Mouse (Mus musculus) lung, postnatal 0 days (tissue): Measurements from ENCODE around the gene Ss18l2. TPM values are rescaled to one million over a fixed set of nuclear protein-coding genes. Genes with fewer than 3 reads are reported as not detected.

Experiments used
- ATAC-seq: fragments of 200-750 bp; cut with Nextera tagmentation; 2 replicates; pipeline ENCODE4 v1.8.0; 2017; ENCODE audit warnings: moderate library complexity
- DNase-seq: peaks from one replicate; pipeline ENCODE4 v3.0.0-alpha.2; 2016; ENCODE audit warnings: low spot score
- H3K27ac ChIP-seq: fragments of 300-500 bp; sonication (generic); 2 replicates; pipeline ENCODE4 v1.5.1; 2014; ENCODE audit warnings: antibody characterized with exemption, mild to moderate bottlenecking, low read length, mixed read lengths
- H3K27me3 ChIP-seq: fragments of 300-500 bp; sonication (generic); replicated peaks from 2 replicates; pipeline ENCODE4 v1.6.1; 2014; ENCODE audit warnings: low read length, mixed read lengths; ENCODE audit not compliant: insufficient read depth
- H3K36me3 ChIP-seq: fragments of 300-500 bp; sonication (generic); 2 replicates; pipeline ENCODE4 v1.6.1; 2014; ENCODE audit warnings: low read length, mixed read lengths; ENCODE audit not compliant: insufficient read depth
- H3K4me1 ChIP-seq: fragments of 300-500 bp; sonication (generic); 2 replicates; pipeline ENCODE4 v1.6.1; 2014; ENCODE audit warnings: antibody characterized with exemption, low read depth, low read length, mixed read lengths; ENCODE audit not compliant: insufficient read depth
- H3K4me2 ChIP-seq: fragments of 300-500 bp; sonication (generic); replicated peaks from 2 replicates; pipeline ENCODE4 v1.6.1; 2014; ENCODE audit warnings: low read depth, mild to moderate bottlenecking, low read length, moderate library complexity, mixed read lengths
- H3K4me3 ChIP-seq: fragments of 300-500 bp; sonication (generic); 2 replicates; pipeline ENCODE4 v1.5.1; 2014; ENCODE audit warnings: low read depth, low read length
- H3K9ac ChIP-seq: fragments of 300-500 bp; sonication (generic); replicated peaks from 2 replicates; pipeline ENCODE4 v1.6.1; 2014; ENCODE audit warnings: low read depth, mild to moderate bottlenecking
- H3K9me3 ChIP-seq: fragments of 300-500 bp; sonication (generic); 2 replicates; pipeline ENCODE4 v1.6.1; 2016; ENCODE audit warnings: low read length, mixed read lengths
- CTCF ChIP-seq: IDR thresholded peaks from 2 replicates; pipeline ENCODE4 v1.5.1; 2016; ENCODE audit warnings: antibody characterized with exemption, mild to moderate bottlenecking
- EP300 ChIP-seq: IDR thresholded peaks from 2 replicates; pipeline ENCODE4 v1.6.1; 2016; ENCODE audit warnings: antibody characterized with exemption, mild to moderate bottlenecking, control low read depth
- WGBS: fragments of 180-500 bp; shearing (Covaris S2); extraction: QIAGEN DNeasy Blood & Tissue Kit; methylation state at CpG from one replicate; pipeline ENCODE4 v1.1.7; 2014; 5-methylcytosine and 5-hydroxymethylcytosine counted together
- polyA plus RNA-seq: library from polyadenylated mRNA; unstranded; fragments of >200 nt; fragmentation: Nextera tagmentation; extraction: Ambion mirVana; gene quantifications from 2 replicates; pipeline ENCODE4 v1.2.1, GENCODE M21; 2015

Ss18l2 gene
- polyA plus RNA-seq, 1 experiment from 2014 or later, result 104 TPM

GRCm38 (mm10) chr9:121671300-121671699 lies 38.8 kb upstream of the Ss18l2 start:
- WGBS, result 22% methylated on average over 7 of the region's 7 CpGs
- ATAC-seq, result peak; percentile 43

GRCm38 (mm10) chr9:121672311-121672710 lies 37.8 kb upstream of the Ss18l2 start:
- Histone ChIP-seq H3K4me3 (no peak overlapping the region), H3K4me2 (no peak overlapping the region), H3K36me3 (no peaks in the 10 kb centered on the region), H3K4me1 (peaks cover 7% of the 10 kb centered on the region), H3K27ac (no peak overlapping the region), H3K27me3 (peaks cover 25% of the 10 kb centered on the region), H3K9me3 (no peaks in the 10 kb centered on the region), H3K9ac (no peak overlapping the region)
- peak; percentile 56 for DNase-seq
- TF ChIP-seq CTCF (no peak), EP300 (peak; percentile 33)
- 40% methylated on average over 5 of the region's 5 CpGs for WGBS
- 0 out of 2 replicates have a peak, but pooled peaks have one; percentile 25 for ATAC-seq

More at GRCm38 (mm10) chr9:121671300-121671699, 38.8 kb upstream of the Ss18l2 start:
- H3K36me3 ChIP-seq, result no peaks in the 10 kb centered on the region
- DNase-seq, result peak; percentile 83
- TF ChIP-seq CTCF, result peak; percentile 82
- no peak for TF ChIP-seq EP300
- no peak overlapping the region for H3K27ac ChIP-seq
- no peak overlapping the region for H3K9ac ChIP-seq
- no peak overlapping the region for H3K4me3 ChIP-seq
- peaks cover 7% of the 10 kb centered on the region for H3K4me1 ChIP-seq
- H3K9me3 ChIP-seq, result no peaks in the 10 kb centered on the region
- peaks cover 25% of the 10 kb centered on the region for H3K27me3 ChIP-seq
- no peak overlapping the region for H3K4me2 ChIP-seq

GRCm38 (mm10) chr9:121673716-121674115 lies 36.4 kb upstream of the Ss18l2 start:
- ATAC-seq (no peak), DNase-seq (no peak)
- peaks cover 14% of the 10 kb centered on the region for H3K4me1 ChIP-seq
- H3K9ac ChIP-seq, result no peak overlapping the region
- H3K27me3 ChIP-seq, result peaks cover 16% of the 10 kb centered on the region
- H3K9me3 ChIP-seq, result no peaks in the 10 kb centered on the region
- no peaks in the 10 kb centered on the region for H3K36me3 ChIP-seq
- TF ChIP-seq EP300 (no peak), CTCF (no peak)
- H3K4me3 ChIP-seq, result no peak overlapping the region
- no peak overlapping the region for H3K27ac ChIP-seq
- 87% methylated on average over 5 of the region's 5 CpGs for WGBS
- H3K4me2 ChIP-seq, result no peak overlapping the region

GRCm38 (mm10) chr9:121675011-121675410 lies 35.1 kb upstream of the Ss18l2 start:
- ATAC-seq (no peak), DNase-seq (peak; percentile 61)
- Histone ChIP-seq H3K27me3 (0 out of 2 replicates have a peak, but pooled peaks cover 6% of the 10 kb centered on the region), H3K9me3 (no peaks in the 10 kb centered on the region), H3K36me3 (no peaks in the 10 kb centered on the region), H3K4me2 (no peak overlapping the region), H3K9ac (no peak overlapping the region), H3K27ac (no peak overlapping the region), H3K4me3 (no peak overlapping the region), H3K4me1 (peaks cover 11% of the 10 kb centered on the region)
- TF ChIP-seq CTCF (no peak), EP300 (no peak)
- WGBS, result 73% methylated on average over 9 of the region's 9 CpGs

- Histone ChIP-seq H3K27me3 (0 out of 2 replicates have a peak, but pooled peaks cover 4% of the 10 kb centered on the region), H3K27ac (no peak overlapping the region), H3K4me3 (no peak overlapping the region), H3K36me3 (no peaks in the 10 kb centered on the region), H3K9me3 (no peaks in the 10 kb centered on the region), H3K4me2 (no peak overlapping the region), H3K9ac (no peak overlapping the region), H3K4me1 (peaks cover 11% of the 10 kb centered on the region)
- TF ChIP-seq EP300 (no peak), CTCF (no peak)
- 86% methylated on average over 2 of the region's 2 CpGs for WGBS
- ATAC-seq, result no peak
- no peak for DNase-seq
Measured at GRCm38 (mm10) chr9:121675556-121675955, 34.6 kb upstream of the Ss18l2 start.

GRCm38 (mm10) chr9:121677069-121677468 lies 33.1 kb upstream of the Ss18l2 start:
- ATAC-seq (peak; percentile 54), DNase-seq (peak; percentile 48)
- H3K27ac ChIP-seq, result no peak overlapping the region
- TF ChIP-seq EP300, result no peak
- TF ChIP-seq CTCF, result no peak
- no peaks in the 10 kb centered on the region for H3K27me3 ChIP-seq
- no peaks in the 10 kb centered on the region for H3K9me3 ChIP-seq
- H3K36me3 ChIP-seq, result no peaks in the 10 kb centered on the region
- 34% methylated on average over 4 of the region's 4 CpGs for WGBS
- no peak overlapping the region for H3K9ac ChIP-seq
- no peak overlapping the region for H3K4me3 ChIP-seq
- peaks cover 7% of the 10 kb centered on the region; the same call in 1 of the 2 replicates for H3K4me1 ChIP-seq
- H3K4me2 ChIP-seq, result no peak overlapping the region

GRCm38 (mm10) chr9:121677476-121677875 lies 32.7 kb upstream of the Ss18l2 start:
- Histone ChIP-seq H3K4me2 (no peak overlapping the region), H3K4me1 (peaks cover 7% of the 10 kb centered on the region; the same call in 1 of the 2 replicates), H3K27me3 (no peaks in the 10 kb centered on the region), H3K4me3 (no peak overlapping the region), H3K9me3 (no peaks in the 10 kb centered on the region), H3K36me3 (no peaks in the 10 kb centered on the region), H3K9ac (no peak overlapping the region), H3K27ac (no peak overlapping the region)
- ATAC-seq (peak; percentile 72), DNase-seq (peak; percentile 69)
- 20% methylated on average over 8 of the region's 8 CpGs for WGBS
- TF ChIP-seq EP300, result peak; percentile 94
- no peak for TF ChIP-seq CTCF
